Mouse (Mus musculus): ENCODE measurements around the gene Tfe3. TPM values are rescaled to one million over a fixed set of nuclear protein-coding genes. Genes with fewer than 3 reads are reported as not detected.
"Not testable (repeated sequence)": the region's sequence is repeated elsewhere in the genome, so short reads cannot be mapped to it uniquely, and the experiment has no call there.

Gene Tfe3
- polyA plus RNA-seq (2012; ENCODE audit: insufficient read depth, insufficient read length, missing spikeins), result 137 and 141 TPM in 2 replicates

GRCm38 (mm10) chrX:7762137-7762920 is at the start of gene Tfe3:
Gene Tfe3, plus strand, starts transcription at chrX:7762560.
- Histone ChIP-seq H3K4me3 (ENCODE audit: insufficient read depth, low read length) (peak within 1 kb of the TSS; percentile 83), H3K4me1 (ENCODE audit: control insufficient read depth, insufficient read depth, low read length) (peaks cover 11% of the 10 kb centered on the region), H3K27ac (ENCODE audit: insufficient read depth, low read depth, low read length) (peak within 1 kb of the TSS; percentile 98)
- no peak for TF ChIP-seq POLR2A (IDR thresholded peaks at IDR 0.05; ENCODE audit: borderline replicate concordance, low read depth, low read length)
- no peak for TF ChIP-seq CTCF (IDR thresholded peaks at IDR 0.05; ENCODE audit: low read depth, low read length)

GRCm38 (mm10) chrX:7713764-7714134 is 48.6 kb upstream of the Tfe3 start:
- H3K4me1 ChIP-seq (ENCODE audit: control insufficient read depth, insufficient read depth, low read length), result not testable (repeated sequence)
- H3K27ac ChIP-seq (ENCODE audit: insufficient read depth, low read depth, low read length), result peak overlapping the region; percentile 23
- H3K4me3 ChIP-seq (ENCODE audit: insufficient read depth, low read length), result peak overlapping the region; percentile 50

GRCm38 (mm10) chrX:7714135-7714899 is 48.0 kb upstream of the Tfe3 start, which contains the start of gene Wdr45:
Gene Wdr45, plus strand, starts transcription at chrX:7714333.
- H3K4me1 ChIP-seq (ENCODE audit: control insufficient read depth, insufficient read depth, low read length), result not testable (repeated sequence)
- Histone ChIP-seq H3K4me3 (ENCODE audit: insufficient read depth, low read length) (peak within 1 kb of the TSS; percentile 50), H3K27ac (ENCODE audit: insufficient read depth, low read depth, low read length) (peak within 1 kb of the TSS; percentile 63)

GRCm38 (mm10) chrX:7716058-7716457 is 46.3 kb upstream of the Tfe3 start:
- not testable (repeated sequence) for H3K4me3 ChIP-seq (ENCODE audit: insufficient read depth, low read length); H3K27ac ChIP-seq (ENCODE audit: insufficient read depth, low read depth, low read length); H3K4me1 ChIP-seq (ENCODE audit: control insufficient read depth, insufficient read depth, low read length)

- Histone ChIP-seq H3K4me1 (ENCODE audit: control insufficient read depth, insufficient read depth, low read length) (0 out of 2 replicates have a peak, but pooled peaks cover 5% of the 10 kb centered on the region), H3K4me3 (ENCODE audit: insufficient read depth, low read length) (peak within 1 kb of the TSS; percentile 74), H3K27ac (ENCODE audit: insufficient read depth, low read depth, low read length) (peak within 1 kb of the TSS; percentile 93)
- TF ChIP-seq POLR2A (IDR thresholded peaks at IDR 0.05; ENCODE audit: borderline replicate concordance, low read depth, low read length) (no peak), CTCF (IDR thresholded peaks at IDR 0.05; ENCODE audit: low read depth, low read length) (no peak)
These were observed 40.7 kb upstream of the Tfe3 start, which contains the start of gene Gm45208 for GRCm38 (mm10) chrX:7721514-7722281. Gene Gm45208, plus strand, starts transcription at chrX:7722245.

GRCm38 (mm10) chrX:7722282-7722611 is 40.1 kb upstream of the Tfe3 start:
- Histone ChIP-seq H3K4me1 (ENCODE audit: control insufficient read depth, insufficient read depth, low read length) (0 out of 2 replicates have a peak, but pooled peaks cover 9% of the 10 kb centered on the region), H3K4me3 (ENCODE audit: insufficient read depth, low read length) (peak overlapping the region; percentile 74), H3K27ac (ENCODE audit: insufficient read depth, low read depth, low read length) (peak overlapping the region; percentile 93)
- TF ChIP-seq POLR2A (IDR thresholded peaks at IDR 0.05; ENCODE audit: borderline replicate concordance, low read depth, low read length), result no peak
- TF ChIP-seq CTCF (IDR thresholded peaks at IDR 0.05; ENCODE audit: low read depth, low read length), result no peak

- Histone ChIP-seq H3K4me1 (ENCODE audit: control insufficient read depth, insufficient read depth, low read length) (peaks cover 11% of the 10 kb centered on the region), H3K4me3 (ENCODE audit: insufficient read depth, low read length) (peak overlapping the region; percentile 74), H3K27ac (ENCODE audit: insufficient read depth, low read depth, low read length) (peak overlapping the region; percentile 93)
- TF ChIP-seq POLR2A (IDR thresholded peaks at IDR 0.05; ENCODE audit: borderline replicate concordance, low read depth, low read length), result no peak
- no peak for TF ChIP-seq CTCF (IDR thresholded peaks at IDR 0.05; ENCODE audit: low read depth, low read length)
These were observed 39.7 kb upstream of the Tfe3 start for GRCm38 (mm10) chrX:7722691-7723090.

GRCm38 (mm10) chrX:7724135-7724534 is 38.2 kb upstream of the Tfe3 start:
- TF ChIP-seq CTCF (IDR thresholded peaks at IDR 0.05; ENCODE audit: low read depth, low read length) (no peak), POLR2A (IDR thresholded peaks at IDR 0.05; ENCODE audit: borderline replicate concordance, low read depth, low read length) (no peak)
- no peak overlapping the region for H3K27ac ChIP-seq (ENCODE audit: insufficient read depth, low read depth, low read length)
- peaks cover 15% of the 10 kb centered on the region for H3K4me1 ChIP-seq (ENCODE audit: control insufficient read depth, insufficient read depth, low read length)
- no peak overlapping the region for H3K4me3 ChIP-seq (ENCODE audit: insufficient read depth, low read length)

GRCm38 (mm10) chrX:7725841-7726240 is 36.5 kb upstream of the Tfe3 start:
- no peak overlapping the region for H3K4me3 ChIP-seq (ENCODE audit: insufficient read depth, low read length)
- no peak overlapping the region for H3K27ac ChIP-seq (ENCODE audit: insufficient read depth, low read depth, low read length)
- peaks cover 17% of the 10 kb centered on the region for H3K4me1 ChIP-seq (ENCODE audit: control insufficient read depth, insufficient read depth, low read length)
- TF ChIP-seq POLR2A (IDR thresholded peaks at IDR 0.05; ENCODE audit: borderline replicate concordance, low read depth, low read length) (no peak), CTCF (IDR thresholded peaks at IDR 0.05; ENCODE audit: low read depth, low read length) (no peak)

GRCm38 (mm10) chrX:7727176-7727575 is 35.2 kb upstream of the Tfe3 start:
- TF ChIP-seq POLR2A (IDR thresholded peaks at IDR 0.05; ENCODE audit: borderline replicate concordance, low read depth, low read length), result no peak
- no peak for TF ChIP-seq CTCF (IDR thresholded peaks at IDR 0.05; ENCODE audit: low read depth, low read length)
- no peak overlapping the region for H3K4me3 ChIP-seq (ENCODE audit: insufficient read depth, low read length)
- H3K27ac ChIP-seq (ENCODE audit: insufficient read depth, low read depth, low read length), result peak overlapping the region; percentile 77
- H3K4me1 ChIP-seq (ENCODE audit: control insufficient read depth, insufficient read depth, low read length), result peaks cover 17% of the 10 kb centered on the region
